Mouse (Mus musculus): ENCODE measurements at regions not wholly inside any gene's neighbourhood (a gene's known extent, or its start where the extent isn't known, plus 50 kb on each side); places are given as distances from the start of the nearest gene placed in this dataset.

DNA sequence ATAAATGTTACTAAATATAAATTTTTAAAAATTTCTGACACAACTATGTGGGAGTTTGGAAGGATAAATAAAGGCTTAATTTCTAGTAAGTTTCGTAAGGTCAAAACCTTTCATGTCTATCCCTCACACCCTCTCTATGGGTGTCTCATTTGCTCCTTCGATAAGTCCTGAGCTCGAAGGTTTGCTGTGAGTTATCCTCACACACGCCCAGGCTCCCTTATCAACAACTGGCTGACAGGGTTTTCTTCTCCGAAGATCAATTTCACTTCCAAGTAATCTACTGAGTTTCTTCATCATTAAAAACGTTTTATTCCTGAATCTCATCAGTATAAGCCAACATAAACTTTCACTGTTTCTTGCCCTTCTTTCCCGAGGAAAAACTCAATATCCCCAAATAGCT, 416.0 kb upstream of the Nudt12 start:
- DNase-seq (ENCODE audit: low read depth), result no peak

DNA sequence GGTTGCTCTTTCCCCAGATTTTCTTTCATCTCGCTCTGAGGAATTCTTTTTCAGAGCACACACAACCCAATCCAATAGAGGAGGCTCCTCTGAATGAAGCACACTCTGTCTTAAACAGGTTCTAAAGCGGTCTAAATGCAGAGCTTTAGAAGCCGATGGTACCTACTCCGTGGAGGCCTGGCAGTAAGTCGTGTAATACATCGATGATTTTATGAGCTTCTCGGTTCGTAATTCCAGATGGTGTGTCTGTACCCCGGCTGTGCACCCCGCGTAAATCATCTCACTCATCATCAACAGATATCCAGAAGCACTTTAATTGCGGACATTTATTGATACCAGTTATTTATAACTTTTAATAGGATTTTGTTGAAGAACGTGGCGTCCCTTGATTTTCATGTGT, 408.3 kb upstream of the Nudt12 start:
- no peak for DNase-seq (ENCODE audit: low read depth)

DNA sequence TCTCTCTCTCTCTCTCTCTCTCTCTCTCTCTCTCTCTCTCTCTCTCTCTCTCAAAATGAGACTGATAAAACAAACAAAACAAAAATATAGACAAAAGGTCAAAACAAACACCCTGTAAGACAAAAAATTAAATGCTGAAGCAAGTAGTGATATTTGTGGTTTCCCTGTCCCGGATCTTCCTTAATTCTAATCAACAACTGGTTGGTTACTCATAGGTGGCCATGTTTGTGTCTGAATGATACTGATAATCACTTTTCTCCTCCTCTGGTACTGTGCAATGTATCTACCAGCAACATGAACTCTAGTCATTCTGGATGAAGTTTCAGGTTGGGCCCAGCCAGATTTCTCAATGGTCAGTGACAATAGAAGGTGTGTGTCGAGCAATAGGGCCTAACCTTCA, 396.1 kb upstream of the Nudt12 start:
- DNase-seq (ENCODE audit: low read depth), result no peak

- DNase-seq (ENCODE audit: low read depth), result no peak
Observed at GRCm38 (mm10) chr17:59404525-59404924, 391.4 kb upstream of the Nudt12 start.

DNA sequence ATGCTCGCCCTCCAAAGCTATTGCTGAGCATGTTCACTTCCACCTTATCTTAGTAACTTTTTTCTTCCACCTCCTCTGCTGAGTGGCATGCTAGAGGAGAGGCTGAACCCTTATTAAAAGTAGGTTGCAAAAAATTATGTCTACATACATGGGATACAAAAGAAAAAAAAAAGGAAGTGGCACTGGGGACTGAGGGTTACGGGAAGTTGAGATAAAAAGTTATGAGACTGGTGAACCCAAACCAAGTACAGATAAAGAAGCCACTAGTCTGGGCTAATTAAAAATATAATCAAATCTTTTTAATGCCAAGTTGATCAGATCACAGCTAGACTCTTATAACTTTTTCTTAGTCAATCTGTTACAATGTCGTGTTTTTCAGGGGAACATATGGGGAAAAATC, 384.2 kb upstream of the Nudt12 start:
- no peak for DNase-seq (ENCODE audit: low read depth)

DNA sequence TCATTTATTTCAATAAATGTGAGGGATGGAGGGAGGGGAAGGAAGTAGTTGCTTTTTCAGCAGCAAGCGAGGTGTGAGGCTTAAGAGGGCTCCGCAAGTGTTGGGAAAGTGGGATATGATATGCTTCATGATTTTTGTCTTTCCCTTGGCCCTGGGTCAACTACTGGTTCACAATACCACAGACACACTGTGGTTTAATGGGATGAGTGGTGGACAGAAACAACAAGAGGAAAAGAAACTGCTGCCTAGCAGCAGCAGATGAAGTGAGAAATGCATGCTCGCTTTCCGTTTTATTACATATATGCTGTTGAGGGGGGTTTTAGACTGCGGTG, 369.9 kb upstream of the Nudt12 start:
- DNase-seq (ENCODE audit: low read depth), result no peak

DNA sequence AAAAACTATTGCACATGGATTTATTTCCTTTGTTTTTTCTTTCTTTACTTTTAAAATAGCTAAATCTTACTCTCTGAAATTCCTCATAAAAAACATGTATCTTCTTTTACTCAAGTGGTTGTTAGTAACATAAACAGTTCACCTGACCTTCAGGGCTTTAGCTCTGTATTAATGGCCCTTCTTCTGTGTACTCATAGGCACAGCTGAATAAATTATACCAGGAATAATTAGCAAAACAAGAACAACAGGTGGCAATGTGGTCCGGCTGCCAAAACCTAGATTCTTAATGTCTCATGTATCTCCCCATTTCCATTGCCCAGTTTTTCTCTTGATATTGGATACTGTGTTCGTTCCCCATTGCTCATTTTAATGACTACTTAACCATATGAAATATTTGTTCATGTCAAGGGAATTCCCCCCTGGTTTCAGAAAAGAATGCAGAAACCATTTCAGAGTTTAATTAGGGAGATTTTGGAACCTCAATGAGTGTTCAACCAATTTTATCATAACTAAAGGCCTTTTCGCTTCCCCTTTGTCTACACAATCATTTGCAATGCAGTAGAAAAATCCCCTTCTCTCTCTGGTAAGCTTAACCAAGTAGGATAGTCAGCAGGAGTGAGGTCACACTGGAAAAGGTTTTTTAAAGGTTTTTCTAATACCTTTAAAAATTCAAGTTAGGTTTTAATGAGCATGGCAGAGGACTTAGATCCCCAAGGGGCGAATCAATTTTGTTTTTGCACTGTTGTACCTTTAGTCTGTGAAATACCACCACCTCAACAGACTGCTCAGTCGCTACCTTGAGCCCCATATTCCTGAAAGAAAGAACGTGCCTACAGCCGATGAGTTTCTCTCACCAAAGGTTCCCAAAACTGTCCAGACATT, 369.3 kb upstream of the Nudt12 start:
- DNase-seq (ENCODE audit: low read depth), result no peak

GRCm38 (mm10) chr17:59373505-59374106, 360.4 kb upstream of the Nudt12 start:
- no peak for DNase-seq (ENCODE audit: low read depth)

DNA sequence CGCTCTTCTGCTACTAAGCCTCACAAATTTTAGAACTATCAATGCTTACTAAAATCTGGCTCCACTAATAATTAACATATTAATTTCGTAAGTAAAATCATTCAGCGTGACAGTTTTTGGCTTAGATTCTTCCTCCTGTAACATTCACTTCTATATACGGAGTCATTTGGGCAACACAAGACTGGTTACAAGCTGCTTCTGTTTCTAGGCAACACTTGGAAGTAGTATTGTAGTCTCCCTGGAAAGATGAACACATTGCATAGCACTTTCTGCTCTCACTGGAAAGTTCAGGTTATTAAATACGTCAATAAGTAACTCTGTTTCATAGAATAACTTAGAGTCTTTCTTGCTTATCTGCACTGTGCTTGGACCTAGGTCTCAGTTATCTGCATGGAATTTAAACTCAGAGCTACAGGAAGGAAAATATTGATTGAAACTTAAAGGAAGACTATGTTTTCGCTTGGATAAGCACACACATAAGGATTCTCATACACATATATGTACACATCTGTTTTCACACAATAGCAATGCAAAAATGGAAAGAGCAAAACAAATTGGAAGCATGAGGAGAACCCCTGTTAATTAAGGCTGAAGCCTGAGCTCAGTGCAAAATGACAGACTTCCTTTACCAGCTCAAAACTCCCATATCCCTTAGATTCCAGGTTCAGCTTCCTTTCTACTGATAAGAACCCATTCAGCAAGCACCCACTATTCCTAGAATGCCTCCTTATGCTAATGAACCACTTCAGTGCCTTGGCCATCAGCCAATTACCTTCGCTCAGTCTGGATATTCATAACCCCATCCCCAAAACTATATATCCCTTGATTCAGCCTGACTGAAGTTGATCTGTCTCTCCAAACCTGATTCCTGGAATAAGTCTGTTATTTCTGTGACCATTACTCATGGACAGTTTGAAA, 356.7 kb upstream of the Nudt12 start:
- no peak for DNase-seq (ENCODE audit: low read depth)

- no peak for DNase-seq (ENCODE audit: low read depth)
Observed at GRCm38 (mm10) chr17:59365340-59365739, 352.2 kb upstream of the Nudt12 start.

- no peak for DNase-seq (ENCODE audit: low read depth)
Observed at GRCm38 (mm10) chr17:59362110-59362509, 348.9 kb upstream of the Nudt12 start.

- DNase-seq (ENCODE audit: low read depth), result no peak
Observed at GRCm38 (mm10) chr17:59361119-59361518, 347.9 kb upstream of the Nudt12 start.

DNA sequence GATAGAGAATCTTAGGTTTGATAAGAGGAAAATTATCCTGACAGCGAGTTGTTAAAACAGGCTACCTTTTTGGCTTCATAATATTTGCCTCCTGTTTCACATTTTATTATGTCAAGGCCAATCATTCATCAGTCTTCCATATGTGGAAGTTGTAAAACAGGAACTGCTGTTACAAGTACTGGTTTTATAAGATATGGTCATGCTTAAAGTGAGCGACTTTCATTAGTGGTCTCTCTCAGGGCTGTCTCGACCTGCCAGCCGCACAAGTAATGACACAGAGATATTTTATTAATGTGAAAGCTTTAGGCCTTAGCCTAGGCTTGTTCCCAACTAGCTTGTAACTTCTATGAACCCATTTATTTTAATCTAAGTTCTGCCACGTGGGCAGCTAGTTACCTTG, 346.3 kb upstream of the Nudt12 start:
- DNase-seq (ENCODE audit: low read depth), result no peak

- DNase-seq (ENCODE audit: low read depth), result no peak
Observed at GRCm38 (mm10) chr17:59345526-59345925, 332.4 kb upstream of the Nudt12 start.

DNA sequence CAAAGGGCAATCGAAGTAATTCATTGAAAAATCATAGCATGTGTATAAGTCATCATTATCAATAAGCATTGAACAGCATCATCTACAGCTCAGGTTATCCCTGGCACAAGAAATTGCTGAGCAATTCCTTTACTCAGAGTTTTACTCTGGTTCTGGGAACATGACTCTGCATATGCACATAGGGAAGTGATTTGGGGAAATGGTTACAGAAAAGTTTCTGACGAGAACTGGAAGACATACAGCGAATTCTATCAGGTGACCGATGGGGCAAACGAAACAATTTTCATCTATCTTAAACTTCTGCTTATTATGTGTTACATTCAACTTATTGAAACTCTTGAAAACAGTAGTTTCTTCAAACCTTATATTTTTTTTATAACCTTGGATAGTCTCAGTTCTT, 284.8 kb upstream of the Nudt12 start:
- no peak for DNase-seq (ENCODE audit: low read depth)

DNA sequence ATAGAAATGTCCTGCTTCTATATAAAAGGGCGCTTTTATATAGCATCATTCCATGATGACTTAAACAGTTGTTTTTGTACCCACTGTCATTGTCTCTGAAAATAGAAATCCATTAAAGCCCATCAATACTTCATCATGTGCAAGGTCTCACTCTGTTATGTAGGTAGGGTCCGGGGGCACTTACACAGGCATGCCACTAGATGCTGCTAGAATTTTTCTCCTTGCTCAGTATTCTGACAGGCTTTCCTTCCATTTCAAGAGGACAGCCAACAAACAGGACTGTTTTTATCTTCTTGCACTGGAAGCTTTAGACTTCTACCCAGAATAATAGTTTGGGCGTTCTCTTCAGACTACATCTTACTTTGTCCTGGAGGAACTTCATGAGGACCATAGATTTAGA, 268.2 kb upstream of the Nudt12 start:
- no peak for DNase-seq (ENCODE audit: low read depth)

DNA sequence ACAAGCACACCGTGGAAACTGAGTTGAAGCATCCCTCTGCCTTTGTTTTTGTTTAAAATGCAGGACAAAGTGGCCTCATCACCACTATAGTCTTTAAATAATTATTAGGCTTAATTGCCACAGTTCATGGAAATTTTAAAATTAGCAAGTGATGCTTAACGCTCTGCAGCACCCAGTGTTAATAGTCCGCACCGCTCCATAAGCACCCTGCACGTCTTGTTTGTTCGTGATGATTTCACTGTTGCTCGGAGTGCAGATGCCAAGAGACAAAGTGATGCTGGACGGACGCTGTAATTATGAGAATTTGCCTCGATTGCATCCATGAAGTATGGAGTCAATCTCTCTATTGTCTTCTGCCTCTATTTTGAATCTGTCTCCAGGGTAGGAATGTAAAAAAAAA, 266.6 kb upstream of the Nudt12 start:
- no peak for DNase-seq (ENCODE audit: low read depth)

DNA sequence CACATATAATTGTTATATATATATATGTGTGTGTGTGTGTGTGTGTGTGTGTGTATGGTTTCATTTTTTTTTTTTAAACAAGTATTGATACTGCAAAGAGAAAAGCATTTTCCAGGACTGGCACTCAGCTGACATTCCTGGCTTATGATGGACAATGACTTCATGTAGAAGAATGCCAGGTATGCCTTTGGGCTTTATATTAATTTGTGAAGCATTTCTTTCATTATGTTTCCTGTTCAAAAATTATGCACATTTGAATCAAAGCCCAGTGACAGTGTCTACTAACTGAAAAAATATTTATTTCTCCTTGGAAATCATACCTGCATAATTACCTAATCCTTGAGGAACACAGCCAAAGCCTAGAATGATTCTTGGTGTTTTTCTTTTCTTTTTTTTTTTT, 256.4 kb upstream of the Nudt12 start:
- DNase-seq (ENCODE audit: low read depth), result peak; percentile 11

DNA sequence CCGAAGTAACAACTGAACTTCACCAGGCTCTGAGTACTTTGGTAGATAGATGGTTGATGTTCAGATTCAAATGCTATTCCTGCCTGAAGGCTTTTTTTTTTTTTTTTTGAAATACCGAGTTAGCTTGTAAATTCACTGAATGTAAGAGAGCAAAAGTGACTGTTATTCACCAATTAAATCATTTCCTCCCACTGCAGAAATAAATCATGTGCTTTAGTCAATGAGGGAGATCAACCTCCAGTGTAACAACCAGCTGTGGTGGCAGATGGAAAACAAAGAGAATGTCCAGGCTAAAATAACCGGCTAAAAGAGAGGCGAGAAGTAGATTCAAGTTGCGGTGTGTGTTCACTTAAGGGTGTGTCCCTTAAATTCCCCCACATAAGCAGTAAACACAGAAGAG, 235.8 kb upstream of the Nudt12 start:
- no peak for DNase-seq (ENCODE audit: low read depth)

DNA sequence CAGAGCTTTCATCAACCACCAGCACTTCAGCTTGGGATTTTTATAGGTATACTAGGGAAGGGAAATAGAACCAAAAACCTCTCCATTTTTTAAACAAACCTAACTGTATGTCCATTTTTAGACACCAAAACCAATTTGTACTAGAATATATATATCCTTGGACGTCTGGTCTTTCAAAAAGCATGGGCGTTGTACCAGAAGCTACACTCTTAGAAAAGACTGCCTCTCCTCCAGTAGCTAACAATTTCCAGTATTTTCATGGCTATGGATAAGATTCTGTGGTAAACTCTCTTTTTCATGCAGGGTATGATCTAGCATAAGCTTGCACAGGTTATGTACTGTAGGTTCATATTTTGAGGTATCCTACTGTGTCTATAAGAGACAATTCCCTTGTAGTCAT, 219.1 kb upstream of the Nudt12 start:
- DNase-seq (ENCODE audit: low read depth), result no peak
